Mouse (Mus musculus) testis, postnatal 14 days (tissue): ENCODE results near the gene AI467606.

Experiments
- DNase-seq: peaks from one replicate; pipeline ENCODE4 v3.0.0; 2021; ENCODE audit warnings: low spot score

AI467606 gene

GRCm38 (mm10) chr7:127121061-127121910 lies 30.1 kb downstream of the AI467606 start:
- no peak for DNase-seq

- no peak for DNase-seq
Measured at GRCm38 (mm10) chr7:127121911-127122270, 30.7 kb downstream of the AI467606 start, which contains the start of gene Qprt. TSS of gene Qprt (minus strand) at chr7:127122226.

GRCm38 (mm10) chr7:127129638-127130037 lies 38.5 kb downstream of the AI467606 start:
- DNase-seq = no peak

- no peak for DNase-seq
Measured at GRCm38 (mm10) chr7:127133125-127133524, 42.0 kb downstream of the AI467606 start.

GRCm38 (mm10) chr7:127134821-127135447 lies 43.8 kb downstream of the AI467606 start:
- DNase-seq = no peak

- DNase-seq = no peak
Measured at GRCm38 (mm10) chr7:127136181-127137071, 45.3 kb downstream of the AI467606 start.

- DNase-seq = no peak
Measured at GRCm38 (mm10) chr7:127137262-127138017, 46.3 kb downstream of the AI467606 start, which contains the start of gene Spn. TSS of gene Spn (minus strand) at chr7:127137823.

- DNase-seq = no peak
Measured at GRCm38 (mm10) chr7:127139100-127139499, 47.9 kb downstream of the AI467606 start.

GRCm38 (mm10) chr7:127139562-127139961 lies 48.4 kb downstream of the AI467606 start:
- DNase-seq = no peak

GRCm38 (mm10) chr7:127140623-127141404 lies 49.7 kb downstream of the AI467606 start:
- DNase-seq = no peak

GRCm38 (mm10) chr7:127142214-127142613 lies 51.1 kb downstream of the AI467606 start:
- no peak for DNase-seq

GRCm38 (mm10) chr7:127142666-127143065 lies 51.5 kb downstream of the AI467606 start:
- DNase-seq = no peak
